8 mouse cellular contexts compared by ENCODE assay signal in genomic region chrX:162761716-162762395, GRCm38 (mm10). TPM values are rescaled to one million over a fixed set of nuclear protein-coding genes. Genes with fewer than 3 reads are reported as not detected.
DNase-seq lines count a peak whose midpoint lies in the region; ATAC-seq and TF ChIP-seq lines count a peak whose summit lies in the region.

No protein-coding gene starts in this region.

- no peak for TF ChIP-seq POLR2A in spleen, adult 2 months (IDR thresholded peaks at IDR 0.05; ENCODE audit: low read depth, low read length)

- WGBS in spleen, adult 2 months: 36% methylated on average over 9 of the region's 9 CpGs
- WGBS in embryonic facial prominence, embryonic 14.5 days: 44% methylated on average over 9 of the region's 9 CpGs
- 38% methylated on average over 9 of the region's 9 CpGs for WGBS in kidney, postnatal 0 days
- WGBS in neural tube, embryonic 15.5 days: 45% methylated on average over 9 of the region's 9 CpGs

- H3K4me2 ChIP-seq in embryonic facial prominence, embryonic 14.5 days (ENCODE audit: low read depth, low read length): peak overlapping the region; percentile 55
- H3K4me2 ChIP-seq in kidney, postnatal 0 days (ENCODE audit: low read length): peak overlapping the region; percentile 45
- H3K4me2 ChIP-seq in neural tube, embryonic 15.5 days: peak overlapping the region; percentile 56

- no peaks in the 10 kb centered on the region for H3K36me3 ChIP-seq in spleen, adult 2 months (ENCODE audit: control insufficient read depth, insufficient read depth, low read length)
- H3K36me3 ChIP-seq in embryonic facial prominence, embryonic 14.5 days (ENCODE audit: control insufficient read depth, insufficient read depth, low read length): peaks cover 14% of the 10 kb centered on the region
- H3K36me3 ChIP-seq in kidney, postnatal 0 days (ENCODE audit: insufficient read depth, low read length): no peaks in the 10 kb centered on the region
- H3K36me3 ChIP-seq in neural tube, embryonic 15.5 days: no peaks in the 10 kb centered on the region

- H3K9ac ChIP-seq in embryonic facial prominence, embryonic 14.5 days (ENCODE audit: low read depth, low read length): peak overlapping the region; percentile 87
- H3K9ac ChIP-seq in kidney, postnatal 0 days (ENCODE audit: low read depth, low read length): peak overlapping the region; percentile 85
- H3K9ac ChIP-seq in neural tube, embryonic 15.5 days (replicated peaks): peak overlapping the region; percentile 61; the same call in 1 of the 2 replicates

- no peaks in the 10 kb centered on the region for H3K9me3 ChIP-seq in embryonic facial prominence, embryonic 14.5 days (ENCODE audit: control insufficient read depth, low read length)
- H3K9me3 ChIP-seq in kidney, postnatal 0 days (replicated peaks; ENCODE audit: low read length): no peaks in the 10 kb centered on the region
- no peaks in the 10 kb centered on the region for H3K9me3 ChIP-seq in neural tube, embryonic 15.5 days (replicated peaks)

- H3K27me3 ChIP-seq in spleen, adult 2 months (ENCODE audit: control insufficient read depth, insufficient read depth, low read length): no peaks in the 10 kb centered on the region
- H3K27me3 ChIP-seq in embryonic facial prominence, embryonic 14.5 days (replicated peaks; ENCODE audit: control insufficient read depth, insufficient read depth, low read length): no peaks in the 10 kb centered on the region
- H3K27me3 ChIP-seq in kidney, postnatal 0 days (ENCODE audit: insufficient read depth, low read length): no peaks in the 10 kb centered on the region
- no peaks in the 10 kb centered on the region for H3K27me3 ChIP-seq in neural tube, embryonic 15.5 days (replicated peaks)

- H3K4me1 ChIP-seq in spleen, adult 2 months (ENCODE audit: control insufficient read depth, insufficient read depth, insufficient read length): no peaks in the 10 kb centered on the region; the same call in 1 of the 2 replicates
- H3K4me1 ChIP-seq in embryonic facial prominence, embryonic 14.5 days (ENCODE audit: control insufficient read depth, insufficient read depth, low read length): no peaks in the 10 kb centered on the region
- H3K4me1 ChIP-seq in kidney, postnatal 0 days (replicated peaks; ENCODE audit: insufficient read depth, low read length): no peaks in the 10 kb centered on the region
- H3K4me1 ChIP-seq in neural tube, embryonic 15.5 days: peaks cover 7% of the 10 kb centered on the region; the same call in 1 of the 2 replicates

- TF ChIP-seq CTCF in spleen, adult 2 months (IDR thresholded peaks at IDR 0.05; ENCODE audit: extremely low read depth, insufficient read depth, insufficient read length, insufficient replicate concordance): no peak
- no peak for TF ChIP-seq CTCF in kidney, postnatal 0 days (IDR thresholded peaks at IDR 0.05; ENCODE audit: low read depth)

- H3K27ac ChIP-seq in spleen, adult 2 months (ENCODE audit: insufficient read depth, low read length): no peak overlapping the region
- no peak overlapping the region for H3K27ac ChIP-seq in embryonic facial prominence, embryonic 14.5 days (replicated peaks; ENCODE audit: low read depth, low read length)
- H3K27ac ChIP-seq in kidney, postnatal 0 days: peak overlapping the region; percentile 99; the same call in 1 of the 2 replicates
- H3K27ac ChIP-seq in neural tube, embryonic 15.5 days (replicated peaks): peak overlapping the region; percentile 83; the same call in 1 of the 2 replicates

- H3K4me3 ChIP-seq in spleen, adult 2 months (ENCODE audit: extremely low read depth, insufficient read depth, insufficient read length): peak overlapping the region; percentile 97; the same call in 1 of the 2 replicates
- H3K4me3 ChIP-seq in embryonic facial prominence, embryonic 14.5 days (ENCODE audit: low read depth, low read length): peak overlapping the region; percentile 62
- peak overlapping the region; percentile 66 for H3K4me3 ChIP-seq in kidney, postnatal 0 days (replicated peaks; ENCODE audit: low read depth, low read length)
- peak overlapping the region; percentile 49 for H3K4me3 ChIP-seq in neural tube, embryonic 15.5 days (replicated peaks)

- ATAC-seq in embryonic facial prominence, embryonic 14.5 days (ENCODE audit: low read depth): no peak
- no peak for ATAC-seq in kidney, postnatal 0 days (replicated peaks; ENCODE audit: low FRiP score, low read depth)
- ATAC-seq in neural tube, embryonic 15.5 days (ENCODE audit: low FRiP score): no peak

- no peak for DNase-seq in spleen, adult 2 months (ENCODE audit: low read depth in 1 of 2, low spot score in 2 of 2)
- no peak for DNase-seq in spleen, postnatal 4 days (ENCODE audit: low spot score in 2 of 2)
- peak; percentile 19 for DNase-seq in embryonic facial prominence, embryonic 14.5 days (ENCODE audit: low spot score)
- peak; percentile 42 for DNase-seq in kidney, postnatal 0 days (ENCODE audit: low spot score)
- no peak for DNase-seq in natural killer cell, adult 2 months (ENCODE audit: low spot score in 2 of 2)
- DNase-seq in layer of hippocampus, postnatal 36 days: no peak
- DNase-seq in adrenal gland, postnatal 36 days: no peak

RNA-seq across cellular contexts. Expression of gene Rbbp7, which starts 1.7 kb away (rescaled TPM):
- polyA plus RNA-seq in spleen, adult 2 months (2012; rRNA removed): 25.4 and 26.6 TPM in 2 replicates
- 471 and 515 TPM in 2 replicates for polyA plus RNA-seq in embryonic facial prominence, embryonic 14.5 days (2014; fragmentation: Nextera tagmentation; extraction: Ambion mirVana)
- 440 and 467 TPM in 2 replicates for polyA plus RNA-seq in kidney, postnatal 0 days (2015; fragmentation: Nextera tagmentation; extraction: Ambion mirVana)
- polyA plus RNA-seq in neural tube, embryonic 15.5 days (2015; fragmentation: Nextera tagmentation; extraction: Ambion mirVana): 220 and 316 TPM in 2 replicates
- 100 to 1,000 TPM; 154 to 164 TPM for total RNA-seq in layer of hippocampus, postnatal 36 days (2021)
- 100 to 1,000 TPM; 169 to 183 TPM for total RNA-seq in adrenal gland, postnatal 36 days (2021)

Comparison
In these comparisons a context has a peak if more than half of its experiments do, and no peak if none do; other contexts are left out.
1. DNase-seq: peak in embryonic facial prominence, embryonic 14.5 days (single experiment) and kidney, postnatal 0 days (single experiment); none in spleen, adult 2 months (0 of 2), spleen, postnatal 4 days (0 of 2), natural killer cell, adult 2 months (0 of 2), layer of hippocampus, postnatal 36 days (0 of 2) and adrenal gland, postnatal 36 days (0 of 2).
2. H3K27ac ChIP-seq: peak in kidney, postnatal 0 days (single experiment) and neural tube, embryonic 15.5 days (single experiment); none in spleen, adult 2 months (single experiment) and embryonic facial prominence, embryonic 14.5 days (single experiment).
3. Peak in every context shown above with its lines, with median percentiles within 50 percentile points of each other: H3K4me3 ChIP-seq, H3K4me2 ChIP-seq and H3K9ac ChIP-seq.